Mouse (Mus musculus): Measurements from ENCODE around the gene Pgd. TPM values are rescaled to one million over a fixed set of nuclear protein-coding genes. Genes with fewer than 3 reads are reported as not detected.
"Not testable (repeated sequence)": the region's sequence is repeated elsewhere in the genome, so short reads cannot be mapped to it uniquely, and the experiment has no call there.

The Pgd gene
- polyA plus RNA-seq, 1 experiment from 2014 or later = 94.6 TPM

- Histone ChIP-seq H3K27ac (ENCODE audit: low read length) (peak overlapping the region; percentile 5; the same call in 1 of the 2 replicates), H3K36me3 (ENCODE audit: control insufficient read depth, insufficient read depth) (peaks cover 3% of the 10 kb centered on the region), H3K9ac (replicated peaks; ENCODE audit: low read depth, low read length) (no peak overlapping the region), H3K4me2 (ENCODE audit: low read length) (no peak overlapping the region), H3K4me3 (replicated peaks; ENCODE audit: low read length) (no peak overlapping the region), H3K9me3 (ENCODE audit: control insufficient read depth, low read length) (no peaks in the 10 kb centered on the region), H3K27me3 (replicated peaks; ENCODE audit: control insufficient read depth, insufficient read depth, low read length) (no peaks in the 10 kb centered on the region), H3K4me1 (replicated peaks; ENCODE audit: control insufficient read depth, insufficient read depth, low read length) (no peaks in the 10 kb centered on the region)
- no peak for ATAC-seq
- WGBS = 91% methylated on average over 5 of the region's 5 CpGs
Observed at GRCm38 (mm10) chr4:149172083-149172482, 5.5 kb upstream of the Pgd start.

DNA sequence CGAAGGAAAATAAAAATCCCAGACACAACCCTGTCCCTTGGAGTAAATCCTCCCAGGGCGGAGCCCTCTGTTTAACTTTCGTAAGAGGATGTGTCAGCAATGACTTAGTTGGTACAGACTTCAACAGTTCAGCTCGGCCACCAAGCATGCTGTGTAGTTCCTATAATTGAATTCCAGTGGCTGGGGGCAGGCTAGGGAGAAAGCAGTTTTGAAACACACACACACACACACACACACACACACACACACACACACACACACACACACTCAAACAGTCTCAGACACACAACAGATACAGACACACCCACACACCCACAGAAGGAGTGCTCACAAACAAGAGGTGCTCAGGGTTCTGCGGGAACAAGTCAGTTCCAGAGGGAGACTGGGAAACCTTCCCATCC, 5.0 kb upstream of the Pgd start:
- WGBS = 85% methylated on average over 5 of the region's 5 CpGs
- H3K27me3 ChIP-seq (replicated peaks; ENCODE audit: control insufficient read depth, insufficient read depth, low read length) = no peaks in the 10 kb centered on the region
- no peak for ATAC-seq

GRCm38 (mm10) chr4:149170394-149170931, 3.9 kb upstream of the Pgd start:
- no peaks in the 10 kb centered on the region for H3K27me3 ChIP-seq (replicated peaks; ENCODE audit: control insufficient read depth, insufficient read depth, low read length)
- ATAC-seq = no peak
- 76% methylated on average over 7 of the region's 7 CpGs for WGBS
- no peak overlapping the region for H3K4me2 ChIP-seq (ENCODE audit: low read length)
- peaks cover 3% of the 10 kb centered on the region; the same call in 1 of the 2 replicates for H3K36me3 ChIP-seq (ENCODE audit: control insufficient read depth, insufficient read depth)
- H3K4me3 ChIP-seq (replicated peaks; ENCODE audit: low read length) = no peak overlapping the region
- no peak overlapping the region for H3K9ac ChIP-seq (replicated peaks; ENCODE audit: low read depth, low read length)
- no peaks in the 10 kb centered on the region for H3K9me3 ChIP-seq (ENCODE audit: control insufficient read depth, low read length)
- H3K27ac ChIP-seq (ENCODE audit: low read length) = no peak overlapping the region
- peaks cover 7% of the 10 kb centered on the region for H3K4me1 ChIP-seq (replicated peaks; ENCODE audit: control insufficient read depth, insufficient read depth, low read length)

More for the DNA sequence above, 5.0 kb upstream of the Pgd start:
- Histone ChIP-seq H3K4me3 (replicated peaks; ENCODE audit: low read length) (no peak overlapping the region), H3K36me3 (ENCODE audit: control insufficient read depth, insufficient read depth) (peaks cover 3% of the 10 kb centered on the region; the same call in 1 of the 2 replicates), H3K27ac (ENCODE audit: low read length) (no peak overlapping the region), H3K4me2 (ENCODE audit: low read length) (no peak overlapping the region), H3K9me3 (ENCODE audit: control insufficient read depth, low read length) (no peaks in the 10 kb centered on the region), H3K9ac (replicated peaks; ENCODE audit: low read depth, low read length) (no peak overlapping the region), H3K4me1 (replicated peaks; ENCODE audit: control insufficient read depth, insufficient read depth, low read length) (no peaks in the 10 kb centered on the region)

- not testable (repeated sequence) for H3K4me3 ChIP-seq (replicated peaks; ENCODE audit: low read length); ATAC-seq; H3K9ac ChIP-seq (replicated peaks; ENCODE audit: low read depth, low read length); H3K9me3 ChIP-seq (ENCODE audit: control insufficient read depth, low read length); H3K27ac ChIP-seq (ENCODE audit: low read length); H3K4me2 ChIP-seq (ENCODE audit: low read length); H3K36me3 ChIP-seq (ENCODE audit: control insufficient read depth, insufficient read depth); H3K27me3 ChIP-seq (replicated peaks; ENCODE audit: control insufficient read depth, insufficient read depth, low read length)
- H3K4me1 ChIP-seq (replicated peaks; ENCODE audit: control insufficient read depth, insufficient read depth, low read length) = peaks cover 11% of the 10 kb centered on the region
- 69% methylated on average over 7 of the region's 8 CpGs for WGBS
Observed at GRCm38 (mm10) chr4:149169926-149170325, 3.4 kb upstream of the Pgd start.

- Histone ChIP-seq H3K27ac (ENCODE audit: low read length) (no peak overlapping the region), H3K27me3 (replicated peaks; ENCODE audit: control insufficient read depth, insufficient read depth, low read length) (no peaks in the 10 kb centered on the region), H3K9me3 (ENCODE audit: control insufficient read depth, low read length) (no peaks in the 10 kb centered on the region), H3K36me3 (ENCODE audit: control insufficient read depth, insufficient read depth) (no peaks in the 10 kb centered on the region), H3K9ac (replicated peaks; ENCODE audit: low read depth, low read length) (no peak overlapping the region), H3K4me3 (replicated peaks; ENCODE audit: low read length) (no peak overlapping the region), H3K4me2 (ENCODE audit: low read length) (no peak overlapping the region), H3K4me1 (replicated peaks; ENCODE audit: control insufficient read depth, insufficient read depth, low read length) (peaks cover 11% of the 10 kb centered on the region)
- WGBS = 84% methylated on average over 2 of the region's 2 CpGs
- ATAC-seq = no peak
Observed at GRCm38 (mm10) chr4:149168016-149168415, 1.4 kb upstream of the Pgd start.

DNA sequence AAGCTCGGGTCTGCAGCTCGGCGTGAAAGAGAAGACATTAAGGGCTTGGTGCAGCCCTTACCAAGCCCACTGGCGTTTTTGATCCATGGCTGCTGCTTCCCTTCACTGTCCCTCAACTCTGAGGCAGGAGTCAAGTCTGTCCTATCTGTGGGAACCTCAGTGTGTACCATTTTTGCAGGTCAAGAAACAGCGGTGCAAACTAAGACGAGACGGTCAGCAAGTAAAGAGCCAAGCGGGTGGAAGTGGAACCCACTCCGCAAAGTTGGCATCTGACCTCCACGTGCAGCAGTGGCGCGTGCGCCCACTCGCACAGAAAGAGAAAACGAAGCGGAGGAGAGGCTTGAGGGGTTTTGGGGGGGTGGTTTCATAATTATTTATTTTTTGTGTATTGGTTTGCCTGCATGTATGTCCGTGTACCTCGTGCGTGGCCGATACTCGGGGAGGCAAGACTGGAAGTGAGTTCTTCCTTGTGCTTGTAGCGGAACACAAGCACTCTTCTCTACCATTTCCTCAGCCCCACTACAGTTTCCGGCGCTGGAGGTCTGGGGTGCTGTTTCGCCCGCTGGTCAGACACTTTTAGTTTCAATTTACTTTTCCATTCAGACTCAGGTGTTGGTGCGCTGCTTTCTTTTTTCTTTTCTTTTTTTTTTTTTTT, 513 bp upstream of the Pgd start:
- peak; percentile 54 for ATAC-seq
- Histone ChIP-seq H3K27ac (ENCODE audit: low read length) (peak overlapping the region; percentile 67; the same call in 1 of the 2 replicates), H3K4me2 (ENCODE audit: low read length) (peak overlapping the region; percentile 99), H3K27me3 (replicated peaks; ENCODE audit: control insufficient read depth, insufficient read depth, low read length) (no peaks in the 10 kb centered on the region), H3K4me1 (replicated peaks; ENCODE audit: control insufficient read depth, insufficient read depth, low read length) (peaks cover 11% of the 10 kb centered on the region), H3K4me3 (replicated peaks; ENCODE audit: low read length) (peak overlapping the region; percentile 93), H3K9me3 (ENCODE audit: control insufficient read depth, low read length) (no peaks in the 10 kb centered on the region), H3K9ac (replicated peaks; ENCODE audit: low read depth, low read length) (peak overlapping the region; percentile 65), H3K36me3 (ENCODE audit: control insufficient read depth, insufficient read depth) (no peaks in the 10 kb centered on the region)
- WGBS = under 1% methylated on average over 27 of the region's 27 CpGs

DNA sequence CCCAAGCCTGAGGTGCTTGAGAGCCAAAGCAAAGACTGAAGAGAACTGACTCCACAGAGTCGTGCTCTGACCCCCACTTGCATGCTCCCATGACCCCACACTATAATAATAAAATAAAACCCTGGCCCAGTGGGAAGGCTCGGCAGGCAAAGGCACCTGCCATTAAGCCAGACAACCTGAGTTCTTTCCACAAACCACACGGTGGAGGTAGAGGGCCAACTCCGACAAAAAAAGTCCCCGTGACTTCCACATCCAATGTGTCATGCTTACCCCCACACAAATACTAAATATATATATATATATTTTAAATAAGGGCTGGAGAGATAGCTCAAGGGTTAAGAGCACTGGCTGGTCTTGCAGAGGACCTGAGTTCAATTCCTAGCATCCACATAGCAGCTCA, 2.4 kb downstream of the Pgd start:
- no peak overlapping the region for H3K9ac ChIP-seq (replicated peaks; ENCODE audit: low read depth, low read length)

DNA sequence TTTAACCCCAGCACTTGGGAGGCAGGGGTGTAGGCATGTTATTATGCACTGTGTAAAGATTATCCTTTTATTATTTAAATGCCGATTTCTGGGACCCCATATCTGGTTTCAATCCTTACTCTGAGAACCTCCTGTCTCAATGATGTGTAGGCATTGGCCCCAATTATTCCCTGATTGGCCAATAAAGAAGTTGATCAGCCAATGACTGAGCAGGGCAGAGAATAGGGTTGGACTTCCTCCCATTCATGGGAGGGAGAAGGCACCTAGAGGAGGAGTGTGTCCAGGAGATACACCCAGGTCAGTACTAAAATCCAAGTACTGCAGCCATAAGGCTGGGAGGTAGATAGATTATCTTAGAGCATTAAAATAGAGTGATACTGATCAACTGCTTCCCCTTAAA, 3.4 kb downstream of the Pgd start:
- ATAC-seq = no peak
- H3K36me3 ChIP-seq (ENCODE audit: control insufficient read depth, insufficient read depth) = peaks cover 7% of the 10 kb centered on the region
- no peak overlapping the region for H3K27ac ChIP-seq (ENCODE audit: low read length)
- H3K9ac ChIP-seq (replicated peaks; ENCODE audit: low read depth, low read length) = no peak overlapping the region
- 45% methylated on average over 1 of the region's 1 CpGs for WGBS
- no peak overlapping the region for H3K4me3 ChIP-seq (replicated peaks; ENCODE audit: low read length)
- no peak overlapping the region for H3K4me2 ChIP-seq (ENCODE audit: low read length)
- H3K9me3 ChIP-seq (ENCODE audit: control insufficient read depth, low read length) = no peaks in the 10 kb centered on the region
- H3K4me1 ChIP-seq (replicated peaks; ENCODE audit: control insufficient read depth, insufficient read depth, low read length) = peaks cover 11% of the 10 kb centered on the region
- no peaks in the 10 kb centered on the region for H3K27me3 ChIP-seq (replicated peaks; ENCODE audit: control insufficient read depth, insufficient read depth, low read length)

More for the DNA sequence above, 2.4 kb downstream of the Pgd start:
- no peak overlapping the region for H3K4me2 ChIP-seq (ENCODE audit: low read length)
- no peaks in the 10 kb centered on the region for H3K27me3 ChIP-seq (replicated peaks; ENCODE audit: control insufficient read depth, insufficient read depth, low read length)
- H3K27ac ChIP-seq (ENCODE audit: low read length) = no peak overlapping the region
- 60% methylated on average over 5 of the region's 5 CpGs for WGBS
- no peak for ATAC-seq
- no peak overlapping the region for H3K4me3 ChIP-seq (replicated peaks; ENCODE audit: low read length)
- no peaks in the 10 kb centered on the region for H3K9me3 ChIP-seq (ENCODE audit: control insufficient read depth, low read length)
- peaks cover 5% of the 10 kb centered on the region for H3K36me3 ChIP-seq (ENCODE audit: control insufficient read depth, insufficient read depth)
- peaks cover 11% of the 10 kb centered on the region for H3K4me1 ChIP-seq (replicated peaks; ENCODE audit: control insufficient read depth, insufficient read depth, low read length)

GRCm38 (mm10) chr4:149161166-149161565, 5.4 kb downstream of the Pgd start:
- 94% methylated on average over 6 of the region's 6 CpGs for WGBS
- no peak for ATAC-seq
- Histone ChIP-seq H3K4me3 (replicated peaks; ENCODE audit: low read length) (no peak overlapping the region), H3K4me2 (ENCODE audit: low read length) (no peak overlapping the region), H3K9ac (replicated peaks; ENCODE audit: low read depth, low read length) (no peak overlapping the region), H3K36me3 (ENCODE audit: control insufficient read depth, insufficient read depth) (peaks cover 18% of the 10 kb centered on the region), H3K4me1 (replicated peaks; ENCODE audit: control insufficient read depth, insufficient read depth, low read length) (peaks cover 11% of the 10 kb centered on the region), H3K27me3 (replicated peaks; ENCODE audit: control insufficient read depth, insufficient read depth, low read length) (no peaks in the 10 kb centered on the region), H3K27ac (ENCODE audit: low read length) (no peak overlapping the region), H3K9me3 (ENCODE audit: control insufficient read depth, low read length) (no peaks in the 10 kb centered on the region)
